Mouse (Mus musculus): ENCODE measurements at regions not wholly inside any gene's neighbourhood (a gene's known extent, or its start where the extent isn't known, plus 50 kb on each side); places are given as distances from the start of the nearest gene placed in this dataset.

- DNase-seq (ENCODE audit: low read depth, low spot score) = no peak
Observed at GRCm38 (mm10) chr14:15273107-15273506, 165.7 kb downstream of the Lrrc3b start.

- no peak for DNase-seq (ENCODE audit: low read depth, low spot score)
Observed at GRCm38 (mm10) chr14:15272364-15272763, 166.4 kb downstream of the Lrrc3b start.

DNA sequence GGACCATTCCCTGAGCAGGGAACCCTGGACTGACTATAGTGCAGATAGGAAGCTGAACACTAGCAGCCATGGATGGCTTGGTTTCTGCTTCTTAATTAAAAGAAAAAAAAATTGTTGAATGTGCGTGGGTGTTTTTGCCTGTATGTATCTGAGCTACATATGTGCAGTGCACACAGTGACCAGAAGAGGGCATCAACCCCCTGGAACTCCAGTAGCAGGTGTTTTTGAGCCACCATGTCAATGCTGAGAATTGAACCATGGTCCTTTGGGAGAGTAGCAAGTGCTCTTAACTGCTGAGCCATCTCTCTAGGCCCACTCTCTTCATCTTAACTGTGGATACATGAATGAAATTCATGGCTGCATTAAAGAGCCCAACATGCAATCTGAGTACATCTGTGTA, 172.5 kb downstream of the Lrrc3b start:
- peak; percentile 54 for DNase-seq (ENCODE audit: low read depth, low spot score)

GRCm38 (mm10) chr14:15262996-15263395, 175.8 kb downstream of the Lrrc3b start:
- DNase-seq (ENCODE audit: low read depth, low spot score) = no peak

DNA sequence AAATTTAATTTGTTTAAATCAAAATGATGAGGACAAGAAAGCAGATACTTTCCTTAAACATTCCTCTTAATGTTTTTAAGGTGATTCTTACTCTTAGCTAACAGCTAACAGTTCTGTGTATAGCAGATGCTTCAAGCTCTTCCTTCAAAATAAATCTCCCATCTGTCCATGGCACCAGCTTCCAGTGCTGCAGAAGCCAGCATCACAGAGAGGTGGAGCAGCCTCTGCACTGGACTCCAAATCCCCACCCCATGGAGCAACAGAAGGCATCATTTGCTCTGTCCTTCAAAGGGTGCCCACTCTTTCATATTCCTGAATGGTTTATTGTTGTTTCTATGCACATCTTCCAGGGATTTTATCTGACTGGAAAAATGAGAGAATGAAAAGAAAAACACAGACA, 183.1 kb downstream of the Lrrc3b start:
- no peak for DNase-seq (ENCODE audit: low read depth, low spot score)

DNA sequence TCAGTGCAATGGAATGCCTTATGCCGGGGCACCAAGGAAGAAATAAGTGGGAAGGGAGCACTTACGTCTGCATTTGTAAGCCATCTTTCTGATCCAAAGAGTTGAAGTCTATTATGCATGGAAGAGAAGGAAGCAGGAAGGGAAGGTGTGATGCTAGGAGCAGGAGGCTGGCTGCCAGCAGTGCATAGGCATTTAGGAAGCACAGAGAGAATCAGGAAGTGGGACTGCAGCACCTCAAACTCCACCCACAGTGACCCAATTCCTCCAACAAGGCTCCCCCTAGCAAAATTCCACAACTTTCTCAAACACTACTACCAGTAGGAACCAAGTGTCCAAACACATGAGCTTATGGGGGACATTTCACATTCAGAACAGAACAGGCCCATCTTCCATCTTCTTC, 233.2 kb downstream of the Lrrc3b start:
- DNase-seq (ENCODE audit: low read depth, low spot score) = no peak

GRCm38 (mm10) chr14:15204284-15204683, 234.5 kb downstream of the Lrrc3b start:
- DNase-seq (ENCODE audit: low read depth, low spot score) = no peak
